Mouse (Mus musculus) C2C12 (cell line): ENCODE measurements around the gene Scoc. TPM values are rescaled to one million over a fixed set of nuclear protein-coding genes. Genes with fewer than 3 reads are reported as not detected.

Experiments used
- H3K27me3 ChIP-seq: one replicate; pipeline ENCODE4 v1.6.1; 2011; ENCODE audit not compliant: control insufficient read depth, insufficient read depth, insufficient read length
- H3K36me3 ChIP-seq: one replicate; pipeline ENCODE4 v1.6.1; 2011; ENCODE audit not compliant: control insufficient read depth, insufficient read depth
- H3K4me3 ChIP-seq: one replicate; pipeline ENCODE4 v1.5.1; 2011; ENCODE audit warnings: mild to moderate bottlenecking, control low read depth; ENCODE audit not compliant: poor library complexity, insufficient read depth, severe bottlenecking
- H3K79me2 ChIP-seq: one replicate; pipeline ENCODE4 v1.6.1; 2011; ENCODE audit not compliant: control insufficient read depth, insufficient read depth
- H3K79me3 ChIP-seq: one replicate; pipeline ENCODE4 v1.6.1; 2011; ENCODE audit warnings: low read depth, control low read depth
- H3ac ChIP-seq: one replicate; pipeline ENCODE3; 2011; ENCODE audit warnings: low read depth; ENCODE audit not compliant: control insufficient read depth, insufficient read length
- CEBPB ChIP-seq: IDR thresholded peaks from one replicate; pipeline ENCODE4 v1.6.1; 2011; ENCODE audit warnings: low read depth, mild to moderate bottlenecking, control low read depth, moderate library complexity
- CTCF ChIP-seq: IDR thresholded peaks from one replicate; pipeline ENCODE4 v1.5.1; 2011; ENCODE audit not compliant: control insufficient read depth, insufficient read depth, insufficient read length
- FOSL1 ChIP-seq: IDR thresholded peaks from one replicate; pipeline ENCODE4 v1.8.0; 2011; ENCODE audit warnings: mild to moderate bottlenecking, low read length; ENCODE audit not compliant: poor library complexity, insufficient read depth, severe bottlenecking
- MAX ChIP-seq: IDR thresholded peaks from one replicate; pipeline ENCODE4 v1.6.1; 2011; ENCODE audit warnings: mild to moderate bottlenecking, control low read depth
- MYOD1 ChIP-seq: IDR thresholded peaks from one replicate; pipeline ENCODE4 v1.6.1; 2011; ENCODE audit warnings: low read depth; ENCODE audit not compliant: control insufficient read depth, insufficient read length
- MYOG ChIP-seq: IDR thresholded peaks from one replicate; pipeline ENCODE4 v1.6.1; 2011; ENCODE audit not compliant: control insufficient read depth, insufficient read length; ENCODE audit errors: extremely low read depth
- USF1 ChIP-seq: IDR thresholded peaks from one replicate; pipeline ENCODE4 v1.6.1; 2011; ENCODE audit warnings: low read depth, mild to moderate bottlenecking, control low read depth, moderate library complexity
- polyA plus RNA-seq: library from polyadenylated mRNA; unstranded; fragments of >200 nt; fragmentation: generic; extraction: Trizol; gene quantifications from one replicate; pipeline ENCODE4 v1.2.1, GENCODE M21; 2012; ENCODE audit warnings: missing spikeins

Scoc gene
- polyA plus RNA-seq, 1 experiment = 41.6 TPM

DNA sequence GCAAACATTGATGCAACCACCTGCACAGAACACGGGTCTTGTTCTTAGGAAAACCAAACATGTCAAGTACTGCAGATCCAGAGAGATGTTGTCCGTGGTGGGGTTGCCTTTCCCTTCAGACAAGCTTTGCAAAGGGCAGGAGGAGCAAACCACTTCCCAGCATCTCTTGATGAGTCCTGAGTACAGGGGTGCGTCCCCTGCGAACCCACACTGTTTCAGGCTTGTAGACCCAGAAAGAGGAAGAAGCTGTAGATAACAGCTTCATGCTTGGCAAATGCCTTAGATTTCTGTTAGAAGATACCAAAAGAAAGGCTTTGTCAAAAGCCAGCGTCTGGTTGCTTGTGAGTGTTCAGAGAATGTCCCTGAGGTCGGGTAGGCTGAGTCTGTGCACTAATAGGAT lies 40.2 kb downstream of the Scoc start:
- Histone ChIP-seq H3K27me3 (peaks cover 4% of the 10 kb centered on the region), H3K79me3 (no peaks in the 10 kb centered on the region), H3K4me3 (no peak overlapping the region), H3ac (no peak overlapping the region), H3K79me2 (no peaks in the 10 kb centered on the region), H3K36me3 (no peaks in the 10 kb centered on the region)
- TF ChIP-seq FOSL1 = no peak
- TF ChIP-seq CTCF = no peak
- no peak for TF ChIP-seq MYOG
- TF ChIP-seq CEBPB = no peak
- no peak for TF ChIP-seq MAX
- TF ChIP-seq MYOD1 = no peak
- no peak for TF ChIP-seq USF1

GRCm38 (mm10) chr8:83416878-83417277 lies 41.3 kb downstream of the Scoc start:
- H3K79me2 ChIP-seq = no peaks in the 10 kb centered on the region
- H3K4me3 ChIP-seq = no peak overlapping the region
- H3K27me3 ChIP-seq = peaks cover 4% of the 10 kb centered on the region
- no peak overlapping the region for H3ac ChIP-seq
- TF ChIP-seq CEBPB (no peak), FOSL1 (no peak), USF1 (no peak), MYOD1 (no peak), MAX (no peak), CTCF (no peak), MYOG (no peak)
- H3K36me3 ChIP-seq = no peaks in the 10 kb centered on the region
- no peaks in the 10 kb centered on the region for H3K79me3 ChIP-seq

DNA sequence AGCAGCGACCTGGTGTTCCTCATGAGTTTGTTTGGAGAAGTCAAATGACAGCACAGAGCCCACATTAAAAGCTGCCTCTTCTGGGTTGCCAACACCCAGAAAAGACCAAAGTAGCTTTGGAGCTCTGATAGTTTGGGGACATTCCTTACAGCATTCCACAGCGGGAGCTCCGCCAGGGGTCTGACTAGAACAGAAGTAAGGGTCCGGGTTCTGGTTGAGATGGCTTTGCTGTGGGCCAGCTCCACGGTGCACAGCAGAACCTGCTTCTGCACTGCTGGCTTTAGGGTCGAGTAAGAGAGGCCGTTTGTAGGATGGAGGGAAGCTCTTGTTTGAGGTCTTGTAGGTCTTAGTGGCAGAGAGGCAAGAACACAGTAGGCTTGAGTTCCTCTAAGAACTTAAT lies 49.7 kb downstream of the Scoc start:
- TF ChIP-seq USF1 (no peak), MAX (no peak), FOSL1 (no peak), MYOD1 (no peak)
- Histone ChIP-seq H3ac (no peak overlapping the region), H3K79me2 (no peaks in the 10 kb centered on the region), H3K36me3 (no peaks in the 10 kb centered on the region), H3K79me3 (no peaks in the 10 kb centered on the region), H3K4me3 (no peak overlapping the region), H3K27me3 (peaks cover 19% of the 10 kb centered on the region)

- no peaks in the 10 kb centered on the region for H3K79me2 ChIP-seq
- no peak overlapping the region for H3K4me3 ChIP-seq
- no peaks in the 10 kb centered on the region for H3K36me3 ChIP-seq
- TF ChIP-seq CTCF (peak; percentile 18), FOSL1 (no peak)
- no peaks in the 10 kb centered on the region for H3K79me3 ChIP-seq
- H3K27me3 ChIP-seq = peaks cover 27% of the 10 kb centered on the region
- H3ac ChIP-seq = no peak overlapping the region
These were observed 51.4 kb downstream of the Scoc start for GRCm38 (mm10) chr8:83406836-83407235.

GRCm38 (mm10) chr8:83405548-83405947 lies 52.6 kb downstream of the Scoc start:
- Histone ChIP-seq H3K4me3 (no peak overlapping the region), H3K36me3 (no peaks in the 10 kb centered on the region), H3K79me2 (no peaks in the 10 kb centered on the region), H3ac (no peak overlapping the region), H3K79me3 (no peaks in the 10 kb centered on the region), H3K27me3 (peaks cover 30% of the 10 kb centered on the region)
- TF ChIP-seq MAX (no peak), CEBPB (no peak), MYOD1 (no peak), FOSL1 (no peak), CTCF (no peak), USF1 (no peak), MYOG (no peak)

- H3ac ChIP-seq = no peak overlapping the region
- no peaks in the 10 kb centered on the region for H3K79me2 ChIP-seq
- no peaks in the 10 kb centered on the region for H3K79me3 ChIP-seq
- H3K4me3 ChIP-seq = no peak overlapping the region
- H3K27me3 ChIP-seq = peaks cover 15% of the 10 kb centered on the region
- TF ChIP-seq CEBPB (no peak), USF1 (no peak), MAX (no peak), FOSL1 (no peak), MYOD1 (no peak), MYOG (no peak), CTCF (no peak)
- H3K36me3 ChIP-seq = no peaks in the 10 kb centered on the region
These were observed 60.5 kb downstream of the Scoc start for GRCm38 (mm10) chr8:83397726-83398125.
